Mouse (Mus musculus) midbrain, embryonic 12.5 days (tissue): ENCODE data around the gene Sgms1. TPM values are rescaled to one million over a fixed set of nuclear protein-coding genes. Genes with fewer than 3 reads are reported as not detected.
A peak's percentile ranks its signal among the peaks of the same experiment; 100 is the strongest.

Experiments used
- ATAC-seq: fragments of 200-750 bp; cut with Nextera tagmentation; 2 replicates; pipeline ENCODE4 v1.8.0; 2017; ENCODE audit warnings: low read depth, moderate TSS enrichment, moderate library complexity; ENCODE audit not compliant: low FRiP score
- H3K27ac ChIP-seq: fragments of 300-500 bp; sonication (generic); replicated peaks from 2 replicates; pipeline ENCODE4 v1.5.1; 2016; ENCODE audit warnings: mild to moderate bottlenecking
- H3K27me3 ChIP-seq: fragments of 300-500 bp; sonication (generic); 2 replicates; pipeline ENCODE4 v1.6.1; 2016; ENCODE audit warnings: mild to moderate bottlenecking
- H3K36me3 ChIP-seq: fragments of 300-500 bp; sonication (generic); 2 replicates; pipeline ENCODE4 v1.6.1; 2016
- H3K4me1 ChIP-seq: fragments of 300-500 bp; sonication (generic); 2 replicates; pipeline ENCODE4 v1.6.1; 2016
- H3K4me2 ChIP-seq: fragments of 300-500 bp; sonication (generic); replicated peaks from 2 replicates; pipeline ENCODE4 v1.6.1; 2016; ENCODE audit warnings: mild to moderate bottlenecking, moderate library complexity
- H3K4me3 ChIP-seq: fragments of 300-500 bp; sonication (generic); 2 replicates; pipeline ENCODE4 v1.5.1; 2016; ENCODE audit warnings: mild to moderate bottlenecking
- H3K9ac ChIP-seq: fragments of 300-500 bp; sonication (generic); replicated peaks from 2 replicates; pipeline ENCODE4 v1.6.1; 2016; ENCODE audit warnings: mild to moderate bottlenecking, moderate library complexity
- H3K9me3 ChIP-seq: fragments of 300-500 bp; sonication (generic); 2 replicates; pipeline ENCODE4 v1.6.1; 2016; ENCODE audit warnings: mild to moderate bottlenecking
- WGBS: fragments of 180-500 bp; shearing (Covaris S2); methylation state at CpG from one replicate; pipeline ENCODE4 v1.1.7; 2016; 5-methylcytosine and 5-hydroxymethylcytosine counted together
- polyA plus RNA-seq: library from polyadenylated mRNA; unstranded; fragments of >200 nt; fragmentation: Nextera tagmentation; extraction: Ambion mirVana; gene quantifications from 2 replicates; pipeline ENCODE4 v1.2.1, GENCODE M21; 2016

The Sgms1 gene
- polyA plus RNA-seq: 13.4 and 15.1 TPM in 2 replicates

- H3K27ac ChIP-seq: peak within 1 kb of the TSS; percentile 95
- H3K4me2 ChIP-seq: peak within 1 kb of the TSS; percentile 80
- H3K9me3 ChIP-seq: no peaks in the 10 kb centered on the region
- no peaks in the 10 kb centered on the region; the same call in 1 of the 2 replicates for H3K36me3 ChIP-seq
- peak within 1 kb of the TSS; percentile 83 for H3K9ac ChIP-seq
- H3K4me1 ChIP-seq: peaks cover 16% of the 10 kb centered on the region
- peak within 1 kb of the TSS; percentile 74 for H3K4me3 ChIP-seq
- 2% methylated on average over 63 of the region's 68 CpGs for WGBS
- ATAC-seq: peak; percentile 94
- peaks cover 8% of the 10 kb centered on the region; the same call in 1 of the 2 replicates for H3K27me3 ChIP-seq
Observed at GRCm38 (mm10) chr19:32389001-32389871, at the start of gene Sgms1. Gene Sgms1, minus strand, starts transcription at chr19:32389714.

GRCm38 (mm10) chr19:32425856-32426255 lies 36.3 kb upstream of the Sgms1 start:
- no peak for ATAC-seq
- H3K4me3 ChIP-seq: no peak overlapping the region
- H3K27me3 ChIP-seq: no peaks in the 10 kb centered on the region
- H3K4me1 ChIP-seq: no peaks in the 10 kb centered on the region
- H3K36me3 ChIP-seq: no peaks in the 10 kb centered on the region
- no peaks in the 10 kb centered on the region for H3K9me3 ChIP-seq
- H3K9ac ChIP-seq: no peak overlapping the region
- WGBS: 80% methylated on average over 3 of the region's 3 CpGs
- H3K4me2 ChIP-seq: no peak overlapping the region
- no peak overlapping the region for H3K27ac ChIP-seq

- WGBS: 88% methylated on average over 3 of the region's 3 CpGs
Observed at GRCm38 (mm10) chr19:32424706-32425105, 35.2 kb upstream of the Sgms1 start.

GRCm38 (mm10) chr19:32419069-32419468 lies 29.6 kb upstream of the Sgms1 start:
- H3K4me1 ChIP-seq: no peaks in the 10 kb centered on the region
- no peaks in the 10 kb centered on the region for H3K9me3 ChIP-seq
- H3K27me3 ChIP-seq: no peaks in the 10 kb centered on the region
- ATAC-seq: no peak
- H3K4me2 ChIP-seq: no peak overlapping the region
- no peak overlapping the region for H3K4me3 ChIP-seq
- no peak overlapping the region for H3K9ac ChIP-seq
- no peak overlapping the region for H3K27ac ChIP-seq
- 82% methylated on average over 3 of the region's 3 CpGs for WGBS
- no peaks in the 10 kb centered on the region for H3K36me3 ChIP-seq

More at GRCm38 (mm10) chr19:32424706-32425105, 35.2 kb upstream of the Sgms1 start:
- Histone ChIP-seq H3K4me1 (no peaks in the 10 kb centered on the region), H3K27ac (no peak overlapping the region), H3K27me3 (no peaks in the 10 kb centered on the region), H3K4me3 (no peak overlapping the region), H3K9me3 (no peaks in the 10 kb centered on the region), H3K4me2 (no peak overlapping the region), H3K9ac (no peak overlapping the region), H3K36me3 (no peaks in the 10 kb centered on the region)
- no peak for ATAC-seq

GRCm38 (mm10) chr19:32416692-32417317 lies 27.3 kb upstream of the Sgms1 start:
- Histone ChIP-seq H3K9ac (no peak overlapping the region), H3K36me3 (no peaks in the 10 kb centered on the region), H3K9me3 (no peaks in the 10 kb centered on the region), H3K27ac (no peak overlapping the region), H3K27me3 (no peaks in the 10 kb centered on the region), H3K4me3 (no peak overlapping the region), H3K4me1 (no peaks in the 10 kb centered on the region), H3K4me2 (no peak overlapping the region)
- no peak for ATAC-seq
- 84% methylated on average over 7 of the region's 7 CpGs for WGBS

- Histone ChIP-seq H3K4me2 (no peak overlapping the region), H3K27me3 (no peaks in the 10 kb centered on the region), H3K9ac (no peak overlapping the region), H3K9me3 (no peaks in the 10 kb centered on the region), H3K36me3 (no peaks in the 10 kb centered on the region), H3K4me1 (no peaks in the 10 kb centered on the region), H3K4me3 (no peak overlapping the region), H3K27ac (no peak overlapping the region)
- WGBS: 76% methylated on average over 8 of the region's 8 CpGs
- no peak for ATAC-seq
Observed at GRCm38 (mm10) chr19:32409603-32410360, 20.3 kb upstream of the Sgms1 start.

GRCm38 (mm10) chr19:32406717-32407116 lies 17.2 kb upstream of the Sgms1 start:
- Histone ChIP-seq H3K9ac (no peak overlapping the region), H3K36me3 (no peaks in the 10 kb centered on the region), H3K27ac (no peak overlapping the region), H3K9me3 (no peaks in the 10 kb centered on the region), H3K27me3 (no peaks in the 10 kb centered on the region), H3K4me1 (no peaks in the 10 kb centered on the region), H3K4me3 (no peak overlapping the region), H3K4me2 (no peak overlapping the region)
- WGBS: 71% methylated on average over 7 of the region's 7 CpGs
- ATAC-seq: no peak

GRCm38 (mm10) chr19:32404386-32404785 lies 14.9 kb upstream of the Sgms1 start:
- H3K9ac ChIP-seq: no peak overlapping the region
- H3K27ac ChIP-seq: no peak overlapping the region
- ATAC-seq: no peak
- H3K4me2 ChIP-seq: no peak overlapping the region
- H3K36me3 ChIP-seq: no peaks in the 10 kb centered on the region
- WGBS: 95% methylated on average over 5 of the region's 5 CpGs
- no peak overlapping the region for H3K4me3 ChIP-seq
- no peaks in the 10 kb centered on the region for H3K27me3 ChIP-seq
- H3K4me1 ChIP-seq: no peaks in the 10 kb centered on the region
- H3K9me3 ChIP-seq: no peaks in the 10 kb centered on the region

GRCm38 (mm10) chr19:32403834-32404233 lies 14.3 kb upstream of the Sgms1 start:
- no peaks in the 10 kb centered on the region for H3K9me3 ChIP-seq
- 88% methylated on average over 5 of the region's 5 CpGs for WGBS
- ATAC-seq: no peak

GRCm38 (mm10) chr19:32398491-32398890 lies 9.0 kb upstream of the Sgms1 start:
- no peak overlapping the region for H3K4me2 ChIP-seq
- no peaks in the 10 kb centered on the region for H3K27me3 ChIP-seq
- H3K9ac ChIP-seq: no peak overlapping the region
- H3K4me1 ChIP-seq: no peaks in the 10 kb centered on the region
- no peak for ATAC-seq
- H3K4me3 ChIP-seq: no peak overlapping the region
- no peaks in the 10 kb centered on the region for H3K36me3 ChIP-seq
- WGBS: 82% methylated on average over 5 of the region's 5 CpGs
- no peak overlapping the region for H3K27ac ChIP-seq
- no peaks in the 10 kb centered on the region for H3K9me3 ChIP-seq

More at GRCm38 (mm10) chr19:32403834-32404233, 14.3 kb upstream of the Sgms1 start:
- H3K4me2 ChIP-seq: no peak overlapping the region
- H3K4me1 ChIP-seq: no peaks in the 10 kb centered on the region
- no peaks in the 10 kb centered on the region for H3K27me3 ChIP-seq
- no peak overlapping the region for H3K9ac ChIP-seq
- H3K36me3 ChIP-seq: no peaks in the 10 kb centered on the region
- no peak overlapping the region for H3K27ac ChIP-seq
- no peak overlapping the region for H3K4me3 ChIP-seq

- Histone ChIP-seq H3K4me1 (no peaks in the 10 kb centered on the region), H3K27ac (no peak overlapping the region), H3K9ac (no peak overlapping the region), H3K4me3 (no peak overlapping the region), H3K9me3 (no peaks in the 10 kb centered on the region), H3K27me3 (no peaks in the 10 kb centered on the region), H3K36me3 (no peaks in the 10 kb centered on the region), H3K4me2 (no peak overlapping the region)
- 88% methylated on average over 6 of the region's 6 CpGs for WGBS
- no peak for ATAC-seq
Observed at GRCm38 (mm10) chr19:32396303-32396702, 6.8 kb upstream of the Sgms1 start.

- no peaks in the 10 kb centered on the region for H3K27me3 ChIP-seq
- no peak overlapping the region for H3K9ac ChIP-seq
- H3K4me3 ChIP-seq: no peak overlapping the region
- no peak for ATAC-seq
- H3K36me3 ChIP-seq: no peaks in the 10 kb centered on the region; the same call in 1 of the 2 replicates
- WGBS: 91% methylated on average over 13 of the region's 13 CpGs
- no peaks in the 10 kb centered on the region for H3K9me3 ChIP-seq
- H3K4me1 ChIP-seq: peaks cover 4% of the 10 kb centered on the region; the same call in 1 of the 2 replicates
- no peak overlapping the region for H3K27ac ChIP-seq
- H3K4me2 ChIP-seq: no peak overlapping the region
Observed at GRCm38 (mm10) chr19:32394825-32395224, 5.3 kb upstream of the Sgms1 start.
